Mouse (Mus musculus) hindbrain, embryonic 16.5 days (tissue): ENCODE results near the gene Gsc. TPM values are rescaled to one million over a fixed set of nuclear protein-coding genes. Genes with fewer than 3 reads are reported as not detected.
"Not testable (repeated sequence)": the region's sequence is repeated elsewhere in the genome, so short reads cannot be mapped to it uniquely, and the experiment has no call there.

Experiments used
- ATAC-seq: fragments of 200-750 bp; cut with Nextera tagmentation; 2 replicates; pipeline ENCODE4 v1.8.0; 2017; ENCODE audit warnings: moderate TSS enrichment, moderate library complexity
- H3K27ac ChIP-seq: fragments of 300-500 bp; sonication (generic); 2 replicates; pipeline ENCODE4 v1.5.1; 2014; ENCODE audit warnings: low read depth, mild to moderate bottlenecking, control low read depth, low read length, moderate library complexity
- H3K27me3 ChIP-seq: fragments of 300-500 bp; sonication (generic); replicated peaks from 2 replicates; pipeline ENCODE4 v1.6.1; 2014; ENCODE audit warnings: low read length; ENCODE audit not compliant: control insufficient read depth, insufficient read depth
- H3K36me3 ChIP-seq: fragments of 300-500 bp; sonication (generic); 2 replicates; pipeline ENCODE4 v1.6.1; 2014; ENCODE audit warnings: mild to moderate bottlenecking, low read length, moderate library complexity, mixed read lengths; ENCODE audit not compliant: control insufficient read depth, insufficient read depth
- H3K4me1 ChIP-seq: fragments of 300-500 bp; sonication (generic); 2 replicates; pipeline ENCODE4 v1.6.1; 2014; ENCODE audit warnings: low read depth, low read length; ENCODE audit not compliant: control insufficient read depth, insufficient read depth
- H3K4me2 ChIP-seq: fragments of 300-500 bp; sonication (generic); 2 replicates; pipeline ENCODE4 v1.6.1; 2014; ENCODE audit warnings: mild to moderate bottlenecking, low read length, control low read depth, moderate library complexity
- H3K4me3 ChIP-seq: fragments of 300-500 bp; sonication (generic); 2 replicates; pipeline ENCODE4 v1.5.1; 2014; ENCODE audit warnings: mild to moderate bottlenecking, low read length, control low read depth, moderate library complexity
- H3K9ac ChIP-seq: fragments of 300-500 bp; sonication (generic); 2 replicates; pipeline ENCODE4 v1.6.1; 2014; ENCODE audit warnings: low read depth, mild to moderate bottlenecking, control low read depth, low read length, moderate library complexity
- H3K9me3 ChIP-seq: fragments of 300-500 bp; sonication (generic); 2 replicates; pipeline ENCODE4 v1.6.1; 2014; ENCODE audit warnings: mild to moderate bottlenecking, low read length, moderate library complexity; ENCODE audit not compliant: control insufficient read depth
- WGBS: fragments of 180-500 bp; shearing (Covaris S2); extraction: QIAGEN DNeasy Blood & Tissue Kit; methylation state at CpG from one replicate; pipeline ENCODE4 v1.1.7; 2014; 5-methylcytosine and 5-hydroxymethylcytosine counted together
- polyA plus RNA-seq: library from polyadenylated mRNA; unstranded; fragments of >200 nt; fragmentation: Nextera tagmentation; extraction: Ambion mirVana; gene quantifications from 2 replicates; pipeline ENCODE4 v1.2.1, GENCODE M21; 2015

Gene Gsc
- polyA plus RNA-seq, 1 experiment from 2014 or later, result 0.24 TPM

GRCm38 (mm10) chr12:104467372-104467771, 5.8 kb downstream of the Gsc start:
- WGBS, result 42% methylated on average over 6 of the region's 6 CpGs
- Histone ChIP-seq H3K4me1 (peaks cover 9% of the 10 kb centered on the region), H3K4me2 (no peak overlapping the region), H3K27ac (no peak overlapping the region), H3K4me3 (no peak overlapping the region), H3K9me3 (no peaks in the 10 kb centered on the region), H3K9ac (no peak overlapping the region), H3K27me3 (peaks cover 29% of the 10 kb centered on the region), H3K36me3 (no peaks in the 10 kb centered on the region)
- ATAC-seq, result no peak

DNA sequence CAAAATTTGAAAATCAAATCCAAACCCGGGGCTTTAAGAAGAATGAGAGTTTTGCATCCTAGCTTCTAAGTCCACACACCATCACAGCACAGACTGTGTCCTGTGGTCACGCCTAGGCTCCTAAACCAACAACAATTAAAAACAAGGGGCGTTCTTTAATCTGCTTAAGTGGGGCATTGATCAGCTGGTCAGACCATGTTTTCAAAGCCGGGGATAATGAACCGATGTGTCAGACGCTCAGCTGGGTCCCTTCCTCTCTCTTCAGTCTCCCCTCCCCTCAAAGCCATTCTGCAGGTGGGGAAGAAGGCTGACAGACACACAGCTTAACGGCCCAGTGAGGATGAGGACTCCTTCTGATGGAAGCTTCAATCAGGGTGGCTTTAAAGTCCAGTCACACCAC, 6.2 kb downstream of the Gsc start:
- Histone ChIP-seq H3K27me3 (peaks cover 25% of the 10 kb centered on the region), H3K36me3 (no peaks in the 10 kb centered on the region), H3K4me3 (no peak overlapping the region), H3K9ac (no peak overlapping the region), H3K9me3 (no peaks in the 10 kb centered on the region), H3K27ac (no peak overlapping the region), H3K4me1 (peaks cover 5% of the 10 kb centered on the region), H3K4me2 (no peak overlapping the region)
- WGBS, result 15% methylated on average over 7 of the region's 7 CpGs
- peak; percentile 45; the same call in 1 of the 2 replicates for ATAC-seq

- peaks cover 1% of the 10 kb centered on the region; the same call in 1 of the 2 replicates for H3K27me3 ChIP-seq
- no peak overlapping the region for H3K4me3 ChIP-seq
- no peaks in the 10 kb centered on the region for H3K4me1 ChIP-seq
- no peaks in the 10 kb centered on the region for H3K36me3 ChIP-seq
- H3K27ac ChIP-seq, result no peak overlapping the region
- H3K4me2 ChIP-seq, result no peak overlapping the region
- ATAC-seq, result no peak
- no peaks in the 10 kb centered on the region for H3K9me3 ChIP-seq
- no peak overlapping the region for H3K9ac ChIP-seq
- 30% methylated on average over 8 of the region's 8 CpGs for WGBS
Observed at GRCm38 (mm10) chr12:104461372-104461771, 11.8 kb downstream of the Gsc start.

GRCm38 (mm10) chr12:104459377-104459776, 13.8 kb downstream of the Gsc start:
- Histone ChIP-seq H3K4me2 (no peak overlapping the region), H3K4me3 (no peak overlapping the region), H3K9ac (no peak overlapping the region), H3K27me3 (no peaks in the 10 kb centered on the region), H3K9me3 (no peaks in the 10 kb centered on the region), H3K36me3 (no peaks in the 10 kb centered on the region), H3K27ac (no peak overlapping the region), H3K4me1 (no peaks in the 10 kb centered on the region)
- ATAC-seq, result no peak
- 66% methylated on average over 6 of the region's 6 CpGs for WGBS

DNA sequence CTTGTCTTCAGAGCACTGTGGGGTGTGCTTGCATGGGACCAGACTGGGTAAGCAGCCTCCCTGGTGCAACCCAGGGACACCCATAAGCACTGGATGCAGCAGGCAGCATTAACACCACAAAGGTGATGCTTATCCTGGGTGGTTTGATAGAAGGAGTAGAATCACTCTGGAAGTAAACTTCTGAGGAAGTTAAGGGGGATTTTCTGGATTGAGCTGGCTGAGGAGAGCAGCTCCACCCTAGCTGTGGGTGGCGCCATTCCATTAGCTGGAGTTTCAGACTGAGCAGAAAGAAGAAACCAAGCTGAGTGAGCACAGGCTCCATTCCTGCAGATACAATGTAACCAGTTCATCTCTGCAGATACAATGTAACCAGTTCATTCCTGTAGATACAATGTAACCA, 20.1 kb downstream of the Gsc start:
- WGBS, result 58% methylated on average over 1 of the region's 1 CpGs
- Histone ChIP-seq H3K4me3 (no peak overlapping the region), H3K36me3 (no peaks in the 10 kb centered on the region), H3K27ac (no peak overlapping the region), H3K9ac (no peak overlapping the region), H3K9me3 (no peaks in the 10 kb centered on the region), H3K4me1 (no peaks in the 10 kb centered on the region), H3K27me3 (no peaks in the 10 kb centered on the region), H3K4me2 (no peak overlapping the region)
- no peak for ATAC-seq

DNA sequence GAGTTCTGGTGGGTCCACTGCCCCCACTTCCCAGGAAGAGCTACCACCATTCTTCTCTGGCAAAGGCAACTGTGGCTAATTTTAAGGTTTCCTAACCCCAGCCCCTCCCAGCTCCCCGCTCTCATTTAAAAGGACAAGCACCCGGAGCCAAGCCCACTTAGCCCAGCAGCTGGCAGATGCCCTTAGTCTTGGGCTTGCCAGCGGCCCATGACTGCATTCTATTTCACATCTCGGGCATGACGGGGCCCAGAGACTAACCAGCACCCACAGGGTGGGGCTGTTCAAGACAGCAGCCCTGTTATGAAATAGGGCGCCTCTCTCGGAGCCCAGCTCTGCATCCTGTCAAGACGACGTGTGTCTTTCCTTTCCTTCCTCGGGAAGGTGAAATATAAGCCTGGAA, 22.9 kb downstream of the Gsc start:
- Histone ChIP-seq H3K9me3 (no peaks in the 10 kb centered on the region), H3K9ac (no peak overlapping the region), H3K27ac (no peak overlapping the region), H3K4me3 (no peak overlapping the region), H3K36me3 (no peaks in the 10 kb centered on the region), H3K4me1 (no peaks in the 10 kb centered on the region), H3K4me2 (no peak overlapping the region), H3K27me3 (no peaks in the 10 kb centered on the region)
- ATAC-seq, result no peak
- WGBS, result 79% methylated on average over 10 of the region's 10 CpGs

GRCm38 (mm10) chr12:104448099-104448498, 25.0 kb downstream of the Gsc start:
- Histone ChIP-seq H3K4me1 (no peaks in the 10 kb centered on the region), H3K4me3 (no peak overlapping the region), H3K27ac (no peak overlapping the region), H3K27me3 (no peaks in the 10 kb centered on the region), H3K9me3 (no peaks in the 10 kb centered on the region), H3K36me3 (no peaks in the 10 kb centered on the region), H3K9ac (no peak overlapping the region), H3K4me2 (no peak overlapping the region)
- no peak for ATAC-seq
- 35% methylated on average over 13 of the region's 13 CpGs for whole genome bisulfite sequencing

GRCm38 (mm10) chr12:104447056-104447455, 26.1 kb downstream of the Gsc start:
- H3K4me3 ChIP-seq, H3K4me2 ChIP-seq, H3K9me3 ChIP-seq, H3K4me1 ChIP-seq, H3K9ac ChIP-seq, H3K36me3 ChIP-seq, ATAC-seq, H3K27ac ChIP-seq, H3K27me3 ChIP-seq: not testable (repeated sequence)
- WGBS, result 77% methylated on average over 25 of the region's 25 CpGs

- WGBS, result 85% methylated on average over 11 of the region's 11 CpGs
- Histone ChIP-seq H3K9me3 (no peaks in the 10 kb centered on the region), H3K9ac (no peak overlapping the region), H3K4me3 (no peak overlapping the region), H3K4me2 (no peak overlapping the region), H3K4me1 (no peaks in the 10 kb centered on the region), H3K27me3 (no peaks in the 10 kb centered on the region), H3K36me3 (no peaks in the 10 kb centered on the region), H3K27ac (no peak overlapping the region)
- no peak for ATAC-seq
Observed at GRCm38 (mm10) chr12:104443716-104444115, 29.4 kb downstream of the Gsc start.
